In genomic region chr2:178596312-178597083, GRCm38 (mm10) we compare ENCODE assay signal across 16 mouse cellular contexts.
A peak's percentile ranks its signal among the peaks of the same experiment; 100 is the strongest.
DNase-seq lines count a peak whose midpoint lies in the region; ATAC-seq and TF ChIP-seq lines count a peak whose summit lies in the region.
"Had no signal": no experiment of that assay in that cellular context is flagged by ENCODE, and none has a peak within 500 bp of the region (broad histone marks: within the 10 kb centered on the region; RNA-seq: fewer than 3 reads in every experiment).

No protein-coding gene starts in this region.

- no peak overlapping the region for H3K4me2 ChIP-seq in hindbrain, embryonic 11.5 days (replicated peaks; ENCODE audit: low read depth, low read length)
- H3K4me2 ChIP-seq in hindbrain, embryonic 14.5 days (replicated peaks), result no peak overlapping the region
- no peak overlapping the region for H3K4me2 ChIP-seq in midbrain, embryonic 15.5 days
- no peak overlapping the region for H3K4me2 ChIP-seq in midbrain, embryonic 13.5 days (replicated peaks)
- H3K4me2 ChIP-seq in hindbrain, postnatal 0 days (ENCODE audit: low read depth, low read length), result no peak overlapping the region
- H3K4me2 ChIP-seq in stomach, postnatal 0 days (replicated peaks; ENCODE audit: low read depth), result peak overlapping the region; percentile 31; the same call in 1 of the 2 replicates
- H3K4me2 ChIP-seq: kidney, embryonic 15.5 days; limb, embryonic 15.5 days had no signal

- H3K36me3 ChIP-seq in hindbrain, embryonic 11.5 days (ENCODE audit: control insufficient read depth, insufficient read depth, low read length), result no peaks in the 10 kb centered on the region
- no peaks in the 10 kb centered on the region for H3K36me3 ChIP-seq in hindbrain, embryonic 14.5 days (replicated peaks; ENCODE audit: control insufficient read depth, insufficient read depth)
- H3K36me3 ChIP-seq in midbrain, embryonic 15.5 days (replicated peaks), result no peaks in the 10 kb centered on the region
- no peaks in the 10 kb centered on the region for H3K36me3 ChIP-seq in midbrain, embryonic 13.5 days
- H3K36me3 ChIP-seq in hindbrain, postnatal 0 days (ENCODE audit: insufficient read depth, low read length), result no peaks in the 10 kb centered on the region
- H3K36me3 ChIP-seq in stomach, postnatal 0 days (ENCODE audit: control insufficient read depth, insufficient read depth, low read length), result no peaks in the 10 kb centered on the region
- H3K36me3 ChIP-seq: G1E; heart, embryonic 10.5 days; kidney, embryonic 15.5 days; limb, embryonic 15.5 days had no signal

- TF ChIP-seq CTCF in hindbrain, postnatal 0 days (IDR thresholded peaks at IDR 0.05; ENCODE audit: low read depth), result no peak
- no peak for TF ChIP-seq CTCF in stomach, postnatal 0 days (IDR thresholded peaks at IDR 0.05; ENCODE audit: low read depth)

- 69% methylated on average over 16 of the region's 16 CpGs for WGBS in hindbrain, embryonic 11.5 days
- WGBS in hindbrain, embryonic 14.5 days, result 47% methylated on average over 16 of the region's 16 CpGs
- WGBS in midbrain, embryonic 15.5 days, result 58% methylated on average over 16 of the region's 16 CpGs
- WGBS in midbrain, embryonic 13.5 days, result 64% methylated on average over 16 of the region's 16 CpGs
- WGBS in hindbrain, postnatal 0 days, result 52% methylated on average over 16 of the region's 16 CpGs
- 16% methylated on average over 16 of the region's 16 CpGs for WGBS in stomach, postnatal 0 days

- no peak for DNase-seq in hindbrain, embryonic 11.5 days (ENCODE audit: low spot score)
- DNase-seq in hindbrain, embryonic 14.5 days (ENCODE audit: low spot score), result no peak
- DNase-seq in hindbrain, postnatal 0 days (ENCODE audit: low spot score), result peak; percentile 12
- DNase-seq in stomach, postnatal 0 days (ENCODE audit: low spot score), result no peak
- no peak for DNase-seq in spleen, adult 18-20 months
- no peak for DNase-seq in right cerebral cortex, adult 18-20 months
- DNase-seq: adrenal gland, postnatal 36 days; heart, postnatal 36 days; right cerebral cortex, postnatal 25 days; thymus, postnatal 14 days had no signal

- H3K27ac ChIP-seq in hindbrain, embryonic 11.5 days (ENCODE audit: low read depth, low read length), result no peak overlapping the region; the same call in 1 of the 2 replicates
- H3K27ac ChIP-seq in hindbrain, embryonic 14.5 days, result no peak overlapping the region; the same call in 1 of the 2 replicates
- no peak overlapping the region for H3K27ac ChIP-seq in midbrain, embryonic 15.5 days
- no peak overlapping the region for H3K27ac ChIP-seq in midbrain, embryonic 13.5 days
- no peak overlapping the region for H3K27ac ChIP-seq in hindbrain, postnatal 0 days
- H3K27ac ChIP-seq in stomach, postnatal 0 days (replicated peaks), result no peak overlapping the region
- H3K27ac ChIP-seq: heart, embryonic 10.5 days; kidney, embryonic 15.5 days; limb, embryonic 15.5 days had no signal

- H3K27me3 ChIP-seq in hindbrain, embryonic 11.5 days (ENCODE audit: control insufficient read depth, insufficient read depth, low read length), result no peaks in the 10 kb centered on the region
- no peaks in the 10 kb centered on the region for H3K27me3 ChIP-seq in hindbrain, embryonic 14.5 days (ENCODE audit: control insufficient read depth, insufficient read depth, low read length)
- no peaks in the 10 kb centered on the region for H3K27me3 ChIP-seq in midbrain, embryonic 15.5 days (replicated peaks)
- no peaks in the 10 kb centered on the region for H3K27me3 ChIP-seq in midbrain, embryonic 13.5 days
- H3K27me3 ChIP-seq in hindbrain, postnatal 0 days (ENCODE audit: insufficient read depth, low read length), result no peaks in the 10 kb centered on the region
- H3K27me3 ChIP-seq in stomach, postnatal 0 days (ENCODE audit: control insufficient read depth, insufficient read depth, low read length), result no peaks in the 10 kb centered on the region
- H3K27me3 ChIP-seq: kidney, embryonic 15.5 days; limb, embryonic 15.5 days had no signal

- no peak overlapping the region for H3K4me3 ChIP-seq in hindbrain, embryonic 11.5 days (ENCODE audit: low read depth, low read length)
- H3K4me3 ChIP-seq in hindbrain, embryonic 14.5 days (replicated peaks; ENCODE audit: low read length), result no peak overlapping the region
- H3K4me3 ChIP-seq in midbrain, embryonic 15.5 days, result no peak overlapping the region
- no peak overlapping the region for H3K4me3 ChIP-seq in midbrain, embryonic 13.5 days (replicated peaks)
- H3K4me3 ChIP-seq in hindbrain, postnatal 0 days (ENCODE audit: low read length), result no peak overlapping the region
- H3K4me3 ChIP-seq in stomach, postnatal 0 days (ENCODE audit: low read depth, low read length), result no peak overlapping the region
- H3K4me3 ChIP-seq: heart, embryonic 10.5 days; kidney, embryonic 15.5 days; limb, embryonic 15.5 days had no signal

- ATAC-seq in hindbrain, embryonic 11.5 days (ENCODE audit: low FRiP score), result peak; percentile 38; the same call in 1 of the 2 replicates
- no peak for ATAC-seq in hindbrain, embryonic 14.5 days (ENCODE audit: low FRiP score)
- ATAC-seq in midbrain, embryonic 15.5 days (replicated peaks), result 0 out of 2 replicates have a peak, but pooled peaks have one; percentile 42
- ATAC-seq in midbrain, embryonic 13.5 days, result no peak
- no peak for ATAC-seq in hindbrain, postnatal 0 days
- peak; percentile 58 for ATAC-seq in stomach, postnatal 0 days (ENCODE audit: low FRiP score, low TSS enrichment)

- H3K4me1 ChIP-seq in hindbrain, embryonic 11.5 days (replicated peaks; ENCODE audit: control insufficient read depth, insufficient read depth, low read length), result no peaks in the 10 kb centered on the region; the same call in 1 of the 2 replicates
- H3K4me1 ChIP-seq in hindbrain, embryonic 14.5 days (replicated peaks; ENCODE audit: control insufficient read depth, insufficient read depth, low read length), result peaks cover 28% of the 10 kb centered on the region
- H3K4me1 ChIP-seq in midbrain, embryonic 15.5 days, result peaks cover 8% of the 10 kb centered on the region
- H3K4me1 ChIP-seq in midbrain, embryonic 13.5 days (replicated peaks), result peaks cover 31% of the 10 kb centered on the region
- H3K4me1 ChIP-seq in hindbrain, postnatal 0 days (ENCODE audit: insufficient read depth, low read length), result peaks cover 13% of the 10 kb centered on the region; the same call in 1 of the 2 replicates
- H3K4me1 ChIP-seq in stomach, postnatal 0 days (replicated peaks; ENCODE audit: control insufficient read depth, insufficient read depth), result no peaks in the 10 kb centered on the region
- H3K4me1 ChIP-seq: limb, embryonic 15.5 days had no signal

- H3K9me3 ChIP-seq in hindbrain, embryonic 11.5 days (ENCODE audit: control insufficient read depth, low read length), result no peaks in the 10 kb centered on the region
- H3K9me3 ChIP-seq in hindbrain, embryonic 14.5 days (ENCODE audit: control insufficient read depth, low read length), result no peaks in the 10 kb centered on the region
- no peaks in the 10 kb centered on the region for H3K9me3 ChIP-seq in midbrain, embryonic 15.5 days
- H3K9me3 ChIP-seq in midbrain, embryonic 13.5 days, result no peaks in the 10 kb centered on the region
- H3K9me3 ChIP-seq in hindbrain, postnatal 0 days (ENCODE audit: low read length), result no peaks in the 10 kb centered on the region
- H3K9me3 ChIP-seq in stomach, postnatal 0 days (ENCODE audit: control insufficient read depth, low read length), result no peaks in the 10 kb centered on the region
- H3K9me3 ChIP-seq: heart, embryonic 10.5 days; kidney, embryonic 15.5 days; limb, embryonic 15.5 days had no signal

- peak; percentile 60 for TF ChIP-seq EP300 in stomach, postnatal 0 days (optimal IDR thresholded peaks at IDR 0.05)

- H3K9ac ChIP-seq in hindbrain, embryonic 11.5 days (ENCODE audit: low read depth, low read length), result no peak overlapping the region
- no peak overlapping the region for H3K9ac ChIP-seq in hindbrain, embryonic 14.5 days
- no peak overlapping the region for H3K9ac ChIP-seq in midbrain, embryonic 15.5 days
- no peak overlapping the region for H3K9ac ChIP-seq in midbrain, embryonic 13.5 days (replicated peaks)
- H3K9ac ChIP-seq in hindbrain, postnatal 0 days (replicated peaks; ENCODE audit: low read length), result no peak overlapping the region
- no peak overlapping the region for H3K9ac ChIP-seq in stomach, postnatal 0 days (ENCODE audit: low read length)
- H3K9ac ChIP-seq: kidney, embryonic 15.5 days; limb, embryonic 15.5 days had no signal

Comparison
In these comparisons a context has a peak if more than half of its experiments do, and no peak if none do; other contexts are left out.
1. ATAC-seq: peak in hindbrain, embryonic 11.5 days (single experiment), midbrain, embryonic 15.5 days (single experiment) and stomach, postnatal 0 days (single experiment); none in hindbrain, embryonic 14.5 days (single experiment), midbrain, embryonic 13.5 days (single experiment) and hindbrain, postnatal 0 days (single experiment).